14 mouse cellular contexts compared by ENCODE assay signal in the genomic region with DNA sequence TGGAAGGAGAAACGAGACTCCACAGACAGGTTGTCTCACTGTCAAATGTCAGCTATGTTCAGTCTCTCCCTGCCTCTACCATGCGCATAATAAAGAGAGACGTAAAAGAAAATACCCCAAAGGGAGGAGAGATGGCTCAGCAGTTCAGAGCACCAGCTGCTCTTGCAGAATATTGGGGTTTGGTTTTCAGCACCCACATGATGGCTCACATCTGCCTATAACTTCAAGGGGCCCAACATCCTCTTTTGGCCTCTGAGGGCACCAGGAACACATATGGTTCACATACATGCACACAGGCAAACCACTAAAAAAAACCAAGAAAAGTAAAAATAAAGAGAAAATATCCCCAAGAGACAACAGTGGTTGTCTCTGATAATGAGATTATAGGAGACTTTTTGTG. TPM values are rescaled to one million over a fixed set of nuclear protein-coding genes. Genes with fewer than 3 reads are reported as not detected.
DNase-seq lines count a peak whose midpoint lies in the region; ATAC-seq lines count a peak whose summit lies in the region.
"Had no signal": no experiment of that assay in that cellular context is flagged by ENCODE, and none has a peak within 500 bp of the region (broad histone marks: within the 10 kb centered on the region; RNA-seq: fewer than 3 reads in every experiment).

No protein-coding gene starts in this region.

- H3K27me3 ChIP-seq in embryonic facial prominence, embryonic 10.5 days (replicated peaks; ENCODE audit: low read depth, poor library complexity, severe bottlenecking): no peaks in the 10 kb centered on the region
- no peaks in the 10 kb centered on the region for H3K27me3 ChIP-seq in forebrain, embryonic 10.5 days (ENCODE audit: poor library complexity, severe bottlenecking)
- H3K27me3 ChIP-seq in hindbrain, embryonic 12.5 days: no peaks in the 10 kb centered on the region
- H3K27me3 ChIP-seq in midbrain, embryonic 15.5 days (replicated peaks): no peaks in the 10 kb centered on the region
- H3K27me3 ChIP-seq: liver, embryonic 15.5 days had no signal

- WGBS in embryonic facial prominence, embryonic 10.5 days: 76% methylated on average over 3 of the region's 3 CpGs
- 72% methylated on average over 3 of the region's 3 CpGs for WGBS in forebrain, embryonic 10.5 days
- WGBS in hindbrain, embryonic 12.5 days: 26% methylated on average over 3 of the region's 3 CpGs
- 7% methylated on average over 3 of the region's 3 CpGs for WGBS in midbrain, embryonic 15.5 days

- H3K27ac ChIP-seq in embryonic facial prominence, embryonic 10.5 days (replicated peaks): peak overlapping the region; percentile 81
- H3K27ac ChIP-seq in forebrain, embryonic 10.5 days: peak overlapping the region; percentile 91
- peak overlapping the region; percentile 88 for H3K27ac ChIP-seq in hindbrain, embryonic 12.5 days
- peak overlapping the region; percentile 91 for H3K27ac ChIP-seq in midbrain, embryonic 15.5 days
- H3K27ac ChIP-seq: liver, embryonic 15.5 days; stomach, postnatal 0 days had no signal

- H3K9ac ChIP-seq in hindbrain, embryonic 12.5 days: no peak overlapping the region
- no peak overlapping the region for H3K9ac ChIP-seq in midbrain, embryonic 15.5 days
- H3K9ac ChIP-seq: liver, embryonic 15.5 days had no signal

- H3K36me3 ChIP-seq in embryonic facial prominence, embryonic 10.5 days (replicated peaks): no peaks in the 10 kb centered on the region
- no peaks in the 10 kb centered on the region for H3K36me3 ChIP-seq in forebrain, embryonic 10.5 days (replicated peaks)
- no peaks in the 10 kb centered on the region for H3K36me3 ChIP-seq in hindbrain, embryonic 12.5 days
- H3K36me3 ChIP-seq in midbrain, embryonic 15.5 days (replicated peaks): no peaks in the 10 kb centered on the region
- H3K36me3 ChIP-seq: liver, embryonic 15.5 days had no signal

- no peak for ATAC-seq in hindbrain, embryonic 12.5 days (ENCODE audit: low FRiP score)
- ATAC-seq in midbrain, embryonic 15.5 days (replicated peaks): peak; percentile 40; the same call in 1 of the 2 replicates

- H3K4me3 ChIP-seq in embryonic facial prominence, embryonic 10.5 days: no peak overlapping the region
- H3K4me3 ChIP-seq in forebrain, embryonic 10.5 days: no peak overlapping the region
- H3K4me3 ChIP-seq in hindbrain, embryonic 12.5 days: no peak overlapping the region
- H3K4me3 ChIP-seq in midbrain, embryonic 15.5 days: no peak overlapping the region
- H3K4me3 ChIP-seq: liver, embryonic 15.5 days had no signal

- no peaks in the 10 kb centered on the region for H3K9me3 ChIP-seq in embryonic facial prominence, embryonic 10.5 days
- no peaks in the 10 kb centered on the region for H3K9me3 ChIP-seq in forebrain, embryonic 10.5 days
- H3K9me3 ChIP-seq in hindbrain, embryonic 12.5 days (replicated peaks): no peaks in the 10 kb centered on the region
- no peaks in the 10 kb centered on the region for H3K9me3 ChIP-seq in midbrain, embryonic 15.5 days
- H3K9me3 ChIP-seq: liver, embryonic 15.5 days had no signal

- DNase-seq in embryonic facial prominence, embryonic 10.5 days (ENCODE audit: low spot score): no peak
- DNase-seq in forebrain, embryonic 10.5 days (ENCODE audit: extremely low spot score, low spot score): no peak
- DNase-seq in layer of hippocampus, postnatal 14 days (ENCODE audit: low spot score in 2 of 2): no peak
- no peak for DNase-seq in adrenal gland, postnatal 25 days
- DNase-seq in adrenal gland, postnatal 36 days: no peak
- DNase-seq: cerebellum, adult 9-10 months; heart, postnatal 36 days had no signal

- peaks cover 10% of the 10 kb centered on the region for H3K4me1 ChIP-seq in embryonic facial prominence, embryonic 10.5 days
- H3K4me1 ChIP-seq in forebrain, embryonic 10.5 days: peaks cover 23% of the 10 kb centered on the region
- peaks cover 9% of the 10 kb centered on the region for H3K4me1 ChIP-seq in hindbrain, embryonic 12.5 days
- H3K4me1 ChIP-seq in midbrain, embryonic 15.5 days: peaks cover 15% of the 10 kb centered on the region
- H3K4me1 ChIP-seq: liver, embryonic 15.5 days had no signal

- H3K4me2 ChIP-seq in hindbrain, embryonic 12.5 days (replicated peaks): no peak overlapping the region
- no peak overlapping the region for H3K4me2 ChIP-seq in midbrain, embryonic 15.5 days
- H3K4me2 ChIP-seq: liver, embryonic 15.5 days had no signal

RNA-seq across cellular contexts. Expression of a gene that starts 15.1 kb away (rescaled TPM):
- polyA plus RNA-seq in embryonic facial prominence, embryonic 10.5 days (2016; fragmentation: Nextera tagmentation; extraction: Ambion mirVana): 0.29 and 0.94 TPM in 2 replicates
- 0.14 TPM in 1 of 2 replicates, not detected in the other for polyA plus RNA-seq in forebrain, embryonic 10.5 days (2016; fragmentation: Nextera tagmentation; extraction: Ambion mirVana)
- polyA plus RNA-seq in hindbrain, embryonic 12.5 days (2016; fragmentation: Nextera tagmentation; extraction: Ambion mirVana): 0.18 and 0.19 TPM in 2 replicates
- polyA plus RNA-seq in midbrain, embryonic 15.5 days (2015; fragmentation: Nextera tagmentation; extraction: Ambion mirVana): not detected in 2 replicates
- not detected for total RNA-seq in layer of hippocampus, postnatal 14 days (2021)
- total RNA-seq in adrenal gland, postnatal 25 days (2021): not detected in 2 replicates
- not detected for total RNA-seq in adrenal gland, postnatal 36 days (2021)
- total RNA-seq: heart, postnatal 36 days; left cerebral cortex, postnatal 10 days; megakaryocyte, adult 5-6 weeks had no signal
- polyA plus RNA-seq: liver, embryonic 15.5 days; small intestine, adult 2 months; stomach, postnatal 0 days had no signal

RNA-seq across cellular contexts. Expression of a gene that starts 54.3 kb away (rescaled TPM):
- not detected in 2 replicates for polyA plus RNA-seq in embryonic facial prominence, embryonic 10.5 days (2016; fragmentation: Nextera tagmentation; extraction: Ambion mirVana)
- not detected in 2 replicates for polyA plus RNA-seq in forebrain, embryonic 10.5 days (2016; fragmentation: Nextera tagmentation; extraction: Ambion mirVana)
- polyA plus RNA-seq in hindbrain, embryonic 12.5 days (2016; fragmentation: Nextera tagmentation; extraction: Ambion mirVana): 0.18 TPM in 1 of 2 replicates, not detected in the other
- 0.18 TPM in 1 of 2 replicates, not detected in the other for polyA plus RNA-seq in midbrain, embryonic 15.5 days (2015; fragmentation: Nextera tagmentation; extraction: Ambion mirVana)
- under 1 TPM in 1 of 2 experiments, not detected in 1; 0.23 TPM for total RNA-seq in layer of hippocampus, postnatal 14 days (2021)
- total RNA-seq in adrenal gland, postnatal 25 days (2021): 0.79 and 1.00 TPM in 2 replicates
- total RNA-seq in adrenal gland, postnatal 36 days (2021): 1 to 10 TPM in 1 of 2 experiments, under 1 TPM in 1; 0.53 to 1.3 TPM
- total RNA-seq: heart, postnatal 36 days; left cerebral cortex, postnatal 10 days had no signal
